Mouse (Mus musculus): Measurements from ENCODE around the gene Gm14410.
"Not testable (repeated sequence)": the region's sequence is repeated elsewhere in the genome, so short reads cannot be mapped to it uniquely, and the experiment has no call there.

Gene Gm14410

GRCm38 (mm10) chr2:177206341-177206740, at the start of gene Gm14410:
Gene Gm14410, minus strand, starts transcription at chr2:177206421.
- peak; percentile 91 to 93 for DNase-seq (ENCODE audit: low spot score in 2 of 2)

- not testable (repeated sequence) for DNase-seq (ENCODE audit: low spot score in 2 of 2)
These were observed 41.2 kb upstream of the Gm14410 start for GRCm38 (mm10) chr2:177247449-177247848.

- DNase-seq (ENCODE audit: low spot score in 2 of 2) = not testable (repeated sequence)
These were observed 24.2 kb upstream of the Gm14410 start for GRCm38 (mm10) chr2:177230461-177230860.

GRCm38 (mm10) chr2:177172749-177173148, 33.5 kb downstream of the Gm14410 start:
- DNase-seq (ENCODE audit: low spot score in 2 of 2) = not testable (repeated sequence)

Measured in heart, adult 9 months (tissue).